Mouse (Mus musculus) bone marrow, adult 2 months (tissue): ENCODE results near the gene Fkbp15.

Source experiments
- CTCF ChIP-seq: fragments of 200-500 bp; IDR thresholded peaks from 2 replicates; pipeline ENCODE4 v1.5.1; 2011; ENCODE audit warnings: low read length, control low read depth; ENCODE audit not compliant: control insufficient read depth, insufficient read depth
- POLR2A ChIP-seq: fragments of 200-500 bp; IDR thresholded peaks from 2 replicates; pipeline ENCODE4 v1.6.1; 2011; ENCODE audit warnings: low read depth, mild to moderate bottlenecking, control low read depth, low read length, borderline replicate concordance; ENCODE audit not compliant: control insufficient read depth

DNA sequence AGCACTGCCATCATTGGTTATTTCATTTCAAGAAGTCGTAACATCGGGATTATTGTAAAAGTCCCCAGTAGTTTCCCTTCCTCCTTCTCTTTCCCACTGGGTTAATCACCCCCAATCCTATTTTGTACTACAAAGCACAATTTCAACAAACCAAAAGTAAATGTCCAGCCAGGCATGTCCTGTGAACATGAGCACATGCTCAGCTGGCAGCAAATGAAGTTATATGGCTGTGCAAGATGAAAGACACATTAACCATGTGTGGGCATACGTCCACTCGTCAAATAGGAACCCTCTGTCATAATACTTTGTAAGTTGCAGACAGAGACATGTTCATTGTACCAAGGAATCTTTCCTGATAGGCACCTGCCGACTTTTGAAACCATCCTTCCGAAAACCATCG, 77.4 kb downstream of the Fkbp15 start:
- TF ChIP-seq CTCF (no peak), POLR2A (no peak)
